Mouse (Mus musculus): ENCODE results near the gene Arvcf. TPM values are rescaled to one million over a fixed set of nuclear protein-coding genes. Genes with fewer than 3 reads are reported as not detected.

Arvcf gene
- polyA plus RNA-seq, 1 experiment, result 15.6 TPM

- no peak for DNase-seq (ENCODE audit: low spot score)
Observed at GRCm38 (mm10) chr16:18387704-18388582, 40.0 kb downstream of the Arvcf start.

- DNase-seq (ENCODE audit: low spot score), result no peak
Observed at GRCm38 (mm10) chr16:18388583-18389435, 40.8 kb downstream of the Arvcf start.

GRCm38 (mm10) chr16:18390399-18390798 is 42.4 kb downstream of the Arvcf start:
- no peak for DNase-seq (ENCODE audit: low spot score)

GRCm38 (mm10) chr16:18391127-18391526 is 43.1 kb downstream of the Arvcf start:
- no peak for DNase-seq (ENCODE audit: low spot score)

GRCm38 (mm10) chr16:18391728-18392127 is 43.7 kb downstream of the Arvcf start:
- DNase-seq (ENCODE audit: low spot score), result no peak

- DNase-seq (ENCODE audit: low spot score), result peak; percentile 81
Observed at GRCm38 (mm10) chr16:18392469-18393426, 44.8 kb downstream of the Arvcf start.

GRCm38 (mm10) chr16:18393595-18393994 is 45.6 kb downstream of the Arvcf start:
- no peak for DNase-seq (ENCODE audit: low spot score)

GRCm38 (mm10) chr16:18394056-18394455 is 46.1 kb downstream of the Arvcf start:
- DNase-seq (ENCODE audit: low spot score), result no peak

- no peak for DNase-seq (ENCODE audit: low spot score)
Observed at GRCm38 (mm10) chr16:18394777-18395619, 47.0 kb downstream of the Arvcf start.

GRCm38 (mm10) chr16:18395620-18396036 is 47.6 kb downstream of the Arvcf start:
- no peak for DNase-seq (ENCODE audit: low spot score)

- no peak for DNase-seq (ENCODE audit: low spot score)
Observed at GRCm38 (mm10) chr16:18396201-18396600, 48.2 kb downstream of the Arvcf start.

GRCm38 (mm10) chr16:18396791-18397621 is 49.0 kb downstream of the Arvcf start:
- DNase-seq (ENCODE audit: low spot score), result no peak

- DNase-seq (ENCODE audit: low spot score), result no peak
Observed at GRCm38 (mm10) chr16:18400028-18400427, 52.0 kb downstream of the Arvcf start.

GRCm38 (mm10) chr16:18400472-18401216 is 52.7 kb downstream of the Arvcf start:
- DNase-seq (ENCODE audit: low spot score), result no peak

GRCm38 (mm10) chr16:18403285-18403684 is 55.3 kb downstream of the Arvcf start:
- DNase-seq (ENCODE audit: low spot score), result no peak

GRCm38 (mm10) chr16:18405091-18405854 is 57.3 kb downstream of the Arvcf start:
- DNase-seq (ENCODE audit: low spot score), result no peak

GRCm38 (mm10) chr16:18405876-18406275 is 57.9 kb downstream of the Arvcf start:
- no peak for DNase-seq (ENCODE audit: low spot score)

- DNase-seq (ENCODE audit: low spot score), result no peak
Observed at GRCm38 (mm10) chr16:18406293-18406692, 58.3 kb downstream of the Arvcf start.
